Mouse (Mus musculus) CH12.LX (cell line): Measurements from ENCODE around the gene Atp5l.

Experiments
- CTCF ChIP-seq, 2 experiments: IDR thresholded peaks in 1 of 2; conservative IDR thresholded peaks in 1 of 2; 2 replicates each; pipeline ENCODE4 v1.5.1; 2011 to 2012; ENCODE audit warnings: low read depth in 2 of 2, low read length in 2 of 2, improper control_type of control experiment in 1 of 2, inconsistent platforms in 1 of 2, mild to moderate bottlenecking in 1 of 2, moderate library complexity in 1 of 2
- TCF12 ChIP-seq: IDR thresholded peaks from 2 replicates; pipeline ENCODE4 v1.6.1; 2014; ENCODE audit warnings: low read depth, mild to moderate bottlenecking, inconsistent platforms, low read length, improper control_type of control experiment

GRCm38 (mm10) chr9:44874198-44874597 lies 46.3 kb downstream of the Atp5l start:
- TF ChIP-seq CTCF (conservative IDR thresholded peaks at IDR 0.05 in 1 of 2, IDR thresholded peaks at IDR 0.05 in 1 of 2; ENCODE audit: low read depth in 2 of 2, low read length in 2 of 2) (no peak), TCF12 (no peak)
